Mouse (Mus musculus) heart, embryonic 10.5 days (tissue): ENCODE data around the gene Poc1b. TPM values are rescaled to one million over a fixed set of nuclear protein-coding genes. Genes with fewer than 3 reads are reported as not detected.
A peak's percentile ranks its signal among the peaks of the same experiment; 100 is the strongest.

Experiments
- DNase-seq: peaks from one replicate; pipeline ENCODE4 v3.0.0-alpha.2; 2017; ENCODE audit warnings: low spot score
- H3K27ac ChIP-seq: fragments of 300-500 bp; sonication (generic); 2 replicates; pipeline ENCODE4 v1.5.1; 2016; ENCODE audit warnings: mild to moderate bottlenecking
- H3K27me3 ChIP-seq: fragments of 300-500 bp; sonication (generic); 2 replicates; pipeline ENCODE4 v1.6.1; 2016; ENCODE audit warnings: mild to moderate bottlenecking; ENCODE audit not compliant: poor library complexity, insufficient read depth, severe bottlenecking
- H3K36me3 ChIP-seq: fragments of 300-500 bp; sonication (generic); 2 replicates; pipeline ENCODE4 v1.6.1; 2016; ENCODE audit warnings: mild to moderate bottlenecking, moderate library complexity
- H3K4me1 ChIP-seq: fragments of 300-500 bp; sonication (generic); 2 replicates; pipeline ENCODE4 v1.6.1; 2016; ENCODE audit warnings: mild to moderate bottlenecking
- H3K4me3 ChIP-seq: fragments of 300-500 bp; sonication (generic); 2 replicates; pipeline ENCODE4 v1.5.1; 2016; ENCODE audit warnings: mild to moderate bottlenecking, moderate library complexity
- H3K9me3 ChIP-seq: fragments of 300-500 bp; sonication (generic); 2 replicates; pipeline ENCODE4 v1.6.1; 2016; ENCODE audit warnings: mild to moderate bottlenecking, moderate library complexity
- WGBS: fragments of 180-500 bp; shearing (Covaris S2); methylation state at CpG from one replicate; pipeline ENCODE4 v1.1.7; 2016; 5-methylcytosine and 5-hydroxymethylcytosine counted together
- polyA plus RNA-seq: library from polyadenylated mRNA; unstranded; fragments of >200 nt; fragmentation: Nextera tagmentation; extraction: Ambion mirVana; gene quantifications from 2 replicates; pipeline ENCODE4 v1.2.1, GENCODE M21; 2016

Poc1b gene
- polyA plus RNA-seq, 1 experiment from 2014 or later: 16.2 TPM

DNA sequence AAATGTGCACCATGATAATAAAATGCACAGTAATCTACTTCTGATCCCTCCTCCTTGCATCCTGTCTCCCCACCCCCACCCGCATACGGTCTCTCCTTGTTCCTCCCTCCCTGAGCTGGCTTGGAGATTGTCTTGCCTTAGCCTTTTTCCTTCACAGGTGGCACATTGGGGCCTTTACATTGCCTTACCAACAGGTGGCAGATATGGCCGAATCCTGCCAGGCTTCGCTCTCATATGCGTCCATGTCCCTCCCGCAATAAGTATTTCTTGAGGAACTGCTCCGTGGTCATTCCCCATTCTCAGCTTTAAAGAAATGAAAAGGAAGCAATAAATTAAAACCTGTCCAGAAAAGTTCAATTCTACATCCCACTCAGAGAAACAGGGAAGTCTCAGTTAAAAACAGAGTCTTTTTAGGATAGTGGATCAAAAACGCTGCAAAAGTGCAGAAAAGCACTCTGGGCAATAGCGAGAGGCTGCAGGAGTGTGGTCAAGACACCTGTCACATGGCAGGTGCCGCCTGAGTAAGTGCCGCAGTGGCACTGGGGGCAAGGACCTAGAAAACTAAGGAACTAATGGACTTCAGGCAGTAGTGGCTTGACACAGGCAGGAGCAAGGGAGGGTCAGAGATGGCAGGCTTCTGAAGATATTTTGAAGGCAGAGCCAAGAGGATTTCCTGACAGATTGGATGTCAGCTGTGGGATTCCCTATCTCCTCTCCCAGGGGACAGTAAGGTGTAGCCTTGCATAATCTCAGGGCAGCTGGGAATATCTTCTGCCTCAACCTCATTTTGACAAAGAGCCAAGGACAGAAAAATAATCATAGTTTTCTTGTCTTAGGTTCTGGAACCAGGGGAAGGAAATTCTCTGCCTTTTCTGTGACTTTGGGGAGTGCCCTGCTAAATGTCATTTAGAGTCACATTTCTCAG is 62.3 kb downstream of the Poc1b start:
- Histone ChIP-seq H3K27ac (peak overlapping the region; percentile 36; the same call in 1 of the 2 replicates), H3K9me3 (no peaks in the 10 kb centered on the region), H3K27me3 (no peaks in the 10 kb centered on the region), H3K4me1 (peaks cover 38% of the 10 kb centered on the region), H3K4me3 (no peak overlapping the region), H3K36me3 (no peaks in the 10 kb centered on the region)
- DNase-seq: no peak
- 76% methylated on average over 11 of the region's 11 CpGs for WGBS

DNA sequence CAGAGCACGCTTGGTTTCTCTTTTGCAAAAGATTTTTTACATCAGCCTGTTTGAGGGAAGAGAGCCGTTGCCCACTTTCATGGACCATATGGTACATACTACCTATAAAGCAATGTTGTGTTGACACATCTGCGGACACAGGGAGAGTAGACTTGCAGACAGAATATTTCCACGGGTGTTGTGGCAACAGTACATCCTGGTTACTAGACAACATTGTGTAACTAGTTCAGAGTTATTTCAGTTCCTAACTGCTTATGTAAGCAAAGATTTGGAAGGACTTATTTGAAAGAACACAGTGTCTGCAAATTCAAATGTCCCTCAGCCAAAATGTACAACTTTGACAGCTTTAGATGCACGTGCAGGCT is 62.9 kb downstream of the Poc1b start:
- 65% methylated on average over 5 of the region's 5 CpGs for WGBS
- no peak overlapping the region for H3K27ac ChIP-seq
- H3K4me1 ChIP-seq: peaks cover 38% of the 10 kb centered on the region
- H3K4me3 ChIP-seq: no peak overlapping the region
- no peaks in the 10 kb centered on the region for H3K27me3 ChIP-seq
- no peaks in the 10 kb centered on the region for H3K36me3 ChIP-seq
- no peak for DNase-seq
- no peaks in the 10 kb centered on the region for H3K9me3 ChIP-seq

DNA sequence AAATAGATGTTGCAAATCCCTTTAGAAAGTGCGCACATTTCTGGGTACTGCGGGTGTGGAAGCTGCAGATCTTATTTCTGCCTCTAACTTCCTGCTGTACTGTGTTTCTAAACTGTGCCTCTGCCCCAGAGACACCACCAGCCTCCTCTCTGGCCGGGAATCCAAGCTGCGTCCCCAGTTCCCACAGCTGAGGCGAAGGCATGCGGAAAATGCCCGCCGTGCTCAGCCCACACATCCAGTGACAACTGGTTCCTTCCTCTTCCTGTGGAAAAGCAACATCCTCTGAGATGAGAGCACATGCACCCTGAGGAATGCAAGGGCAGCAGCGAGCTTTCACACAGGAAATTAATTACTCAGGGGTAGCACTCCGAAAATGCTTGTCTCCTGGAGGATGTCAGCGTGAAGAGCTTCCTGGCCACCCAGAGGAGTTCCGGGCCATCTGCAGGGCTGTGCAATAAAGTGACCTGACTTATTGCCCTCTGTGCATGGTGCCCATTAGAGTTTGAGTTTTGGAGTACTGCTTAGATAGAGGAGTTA is 65.2 kb downstream of the Poc1b start:
- Histone ChIP-seq H3K27me3 (no peaks in the 10 kb centered on the region), H3K4me3 (peak overlapping the region; percentile 42), H3K4me1 (peaks cover 25% of the 10 kb centered on the region), H3K36me3 (no peaks in the 10 kb centered on the region), H3K27ac (peak overlapping the region; percentile 85), H3K9me3 (no peaks in the 10 kb centered on the region)
- DNase-seq: peak; percentile 90
- 9% methylated on average over 12 of the region's 12 CpGs for WGBS

DNA sequence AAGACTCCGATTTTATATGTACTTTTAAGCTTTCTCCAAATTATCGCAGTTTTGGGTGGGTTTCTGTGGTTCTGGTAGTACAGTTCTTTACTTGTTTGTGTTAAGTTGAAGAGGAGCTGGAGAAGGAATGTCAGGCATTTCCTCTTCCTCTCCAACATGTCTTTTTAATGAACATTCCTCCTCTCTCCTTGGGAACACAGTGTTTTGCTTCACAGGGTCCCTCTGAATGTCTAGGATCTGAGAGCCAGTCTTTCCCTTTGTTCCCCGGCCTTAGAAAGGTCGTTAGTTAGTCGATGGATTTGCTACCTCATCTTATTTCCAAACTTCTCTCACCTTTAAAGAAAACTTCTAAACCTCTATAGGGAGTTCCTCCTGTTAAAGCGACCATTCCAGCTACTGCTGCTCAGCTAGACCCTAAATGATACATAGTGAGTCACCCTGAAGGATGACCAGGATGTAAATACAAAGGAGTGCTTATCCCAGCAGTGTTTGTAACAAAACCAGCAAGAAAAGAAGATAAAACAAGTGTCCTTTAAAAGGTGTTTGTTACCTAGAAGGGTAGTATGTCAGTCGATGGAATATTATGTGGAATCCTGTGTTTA is 66.2 kb downstream of the Poc1b start:
- Histone ChIP-seq H3K36me3 (no peaks in the 10 kb centered on the region), H3K4me3 (no peak overlapping the region), H3K27ac (peak overlapping the region; percentile 48; the same call in 1 of the 2 replicates), H3K27me3 (no peaks in the 10 kb centered on the region), H3K4me1 (peaks cover 25% of the 10 kb centered on the region), H3K9me3 (no peaks in the 10 kb centered on the region)
- 42% methylated on average over 7 of the region's 7 CpGs for WGBS
- peak; percentile 42 for DNase-seq

GRCm38 (mm10) chr10:99176911-99177310 is 70.1 kb downstream of the Poc1b start:
- Histone ChIP-seq H3K9me3 (no peaks in the 10 kb centered on the region), H3K36me3 (no peaks in the 10 kb centered on the region; the same call in 1 of the 2 replicates), H3K27ac (no peak overlapping the region), H3K4me3 (no peak overlapping the region), H3K27me3 (no peaks in the 10 kb centered on the region), H3K4me1 (peaks cover 11% of the 10 kb centered on the region)
- DNase-seq: no peak
- 79% methylated on average over 9 of the region's 9 CpGs for WGBS

GRCm38 (mm10) chr10:99178118-99178517 is 71.3 kb downstream of the Poc1b start:
- H3K27me3 ChIP-seq: no peaks in the 10 kb centered on the region
- no peak for DNase-seq
- 98% methylated on average over 2 of the region's 2 CpGs for WGBS
- no peak overlapping the region for H3K4me3 ChIP-seq
- no peaks in the 10 kb centered on the region for H3K9me3 ChIP-seq
- no peak overlapping the region for H3K27ac ChIP-seq
- H3K4me1 ChIP-seq: 0 out of 2 replicates have a peak, but pooled peaks cover 1% of the 10 kb centered on the region
- H3K36me3 ChIP-seq: no peaks in the 10 kb centered on the region; the same call in 1 of the 2 replicates

- Histone ChIP-seq H3K4me3 (no peak overlapping the region), H3K27ac (no peak overlapping the region), H3K9me3 (no peaks in the 10 kb centered on the region), H3K27me3 (no peaks in the 10 kb centered on the region), H3K36me3 (no peaks in the 10 kb centered on the region; the same call in 1 of the 2 replicates), H3K4me1 (no peaks in the 10 kb centered on the region)
- DNase-seq: no peak
- 87% methylated on average over 5 of the region's 5 CpGs for WGBS
These were observed 72.3 kb downstream of the Poc1b start for GRCm38 (mm10) chr10:99179122-99179521.

DNA sequence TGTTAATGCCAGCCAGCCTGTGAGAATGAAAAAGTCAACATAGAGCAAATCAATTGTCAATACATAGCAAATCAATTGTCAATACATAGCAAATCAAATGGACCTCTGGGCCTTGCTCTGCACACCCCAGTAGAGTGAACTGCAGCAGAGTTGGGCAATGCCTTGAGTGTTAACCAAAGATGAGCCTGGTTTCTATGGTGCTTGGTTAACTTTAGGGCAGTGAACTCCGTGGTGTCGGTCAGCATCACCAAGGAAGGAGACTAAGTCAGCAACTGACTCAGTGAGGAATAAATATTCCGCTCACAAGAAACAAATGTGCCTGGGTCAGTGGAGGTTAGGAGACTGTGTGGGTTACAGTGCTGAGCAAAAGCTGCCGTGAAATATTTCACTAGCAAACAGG is 72.7 kb downstream of the Poc1b start:
- Histone ChIP-seq H3K36me3 (no peaks in the 10 kb centered on the region; the same call in 1 of the 2 replicates), H3K4me3 (no peak overlapping the region), H3K9me3 (no peaks in the 10 kb centered on the region), H3K27ac (no peak overlapping the region), H3K27me3 (no peaks in the 10 kb centered on the region), H3K4me1 (no peaks in the 10 kb centered on the region)
- WGBS: 91% methylated on average over 4 of the region's 4 CpGs
- DNase-seq: no peak

DNA sequence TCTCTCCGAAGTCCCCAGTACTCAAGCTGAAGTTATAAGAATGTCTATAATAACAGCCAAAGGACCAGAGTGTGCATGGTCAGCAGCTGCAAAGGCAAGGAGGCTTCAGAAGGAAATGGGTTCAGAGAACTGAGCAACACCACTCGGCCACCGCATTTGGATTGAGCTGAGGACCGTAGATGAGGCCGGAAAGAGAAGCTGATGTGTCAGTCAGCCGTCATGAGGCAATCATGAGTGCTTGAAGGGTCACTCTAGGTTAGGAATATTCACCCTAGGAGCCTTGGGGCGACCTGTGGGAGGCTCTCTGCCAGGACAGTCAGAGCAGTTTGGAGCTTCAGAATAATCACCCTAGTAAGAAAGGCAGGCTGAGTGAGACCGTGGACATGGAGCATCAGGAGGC is 74.7 kb downstream of the Poc1b start:
- WGBS: 84% methylated on average over 8 of the region's 8 CpGs
- Histone ChIP-seq H3K36me3 (no peaks in the 10 kb centered on the region; the same call in 1 of the 2 replicates), H3K27ac (no peak overlapping the region), H3K4me1 (no peaks in the 10 kb centered on the region), H3K4me3 (no peak overlapping the region), H3K9me3 (no peaks in the 10 kb centered on the region), H3K27me3 (no peaks in the 10 kb centered on the region)
- no peak for DNase-seq

DNA sequence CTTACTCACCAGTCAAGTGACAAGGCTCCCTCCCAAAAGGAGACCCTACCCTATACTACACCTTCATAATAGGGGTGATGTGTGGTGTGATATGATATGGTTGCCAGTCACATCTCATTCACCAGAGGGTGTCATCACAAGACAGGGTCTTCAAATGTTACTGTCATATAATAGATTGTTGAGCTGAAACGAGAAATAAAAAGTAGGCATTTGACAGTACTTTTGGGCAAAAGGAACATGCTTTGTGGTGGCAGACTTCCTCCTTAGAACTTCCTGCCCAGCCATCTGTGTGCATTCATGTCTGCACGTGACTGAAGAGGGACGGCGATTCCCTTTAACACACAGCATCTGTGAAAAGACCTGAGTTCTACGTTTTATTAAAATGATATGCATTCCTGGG is 75.3 kb downstream of the Poc1b start:
- no peaks in the 10 kb centered on the region; the same call in 1 of the 2 replicates for H3K36me3 ChIP-seq
- no peaks in the 10 kb centered on the region for H3K9me3 ChIP-seq
- WGBS: 83% methylated on average over 5 of the region's 5 CpGs
- H3K27me3 ChIP-seq: no peaks in the 10 kb centered on the region
- H3K27ac ChIP-seq: no peak overlapping the region
- no peaks in the 10 kb centered on the region for H3K4me1 ChIP-seq
- no peak overlapping the region for H3K4me3 ChIP-seq
- no peak for DNase-seq

DNA sequence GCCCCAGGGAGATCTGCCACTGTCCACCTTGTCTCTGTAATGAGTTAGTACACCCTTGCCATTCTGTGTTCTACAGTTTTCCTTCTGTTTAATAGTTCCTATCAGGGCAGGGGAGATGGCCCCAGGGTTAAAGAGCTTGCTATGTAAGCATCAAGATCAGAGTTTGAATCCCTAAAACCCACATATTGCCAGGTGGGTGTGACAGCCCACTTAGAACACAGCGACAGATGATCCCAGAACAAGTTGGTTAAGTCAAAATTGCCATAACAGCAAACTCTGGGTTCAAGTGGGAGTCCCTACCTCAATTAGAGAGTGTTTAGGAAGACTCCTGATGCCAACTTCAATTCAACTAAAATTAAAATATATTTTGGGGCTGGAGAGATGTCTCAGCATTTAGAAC is 81.3 kb downstream of the Poc1b start:
- no peaks in the 10 kb centered on the region for H3K36me3 ChIP-seq
- 91% methylated on average over 1 of the region's 1 CpGs for WGBS
- DNase-seq: no peak
- no peaks in the 10 kb centered on the region for H3K27me3 ChIP-seq
- no peaks in the 10 kb centered on the region for H3K9me3 ChIP-seq
- no peak overlapping the region for H3K27ac ChIP-seq
- no peaks in the 10 kb centered on the region; the same call in 1 of the 2 replicates for H3K4me1 ChIP-seq
- no peak overlapping the region for H3K4me3 ChIP-seq

DNA sequence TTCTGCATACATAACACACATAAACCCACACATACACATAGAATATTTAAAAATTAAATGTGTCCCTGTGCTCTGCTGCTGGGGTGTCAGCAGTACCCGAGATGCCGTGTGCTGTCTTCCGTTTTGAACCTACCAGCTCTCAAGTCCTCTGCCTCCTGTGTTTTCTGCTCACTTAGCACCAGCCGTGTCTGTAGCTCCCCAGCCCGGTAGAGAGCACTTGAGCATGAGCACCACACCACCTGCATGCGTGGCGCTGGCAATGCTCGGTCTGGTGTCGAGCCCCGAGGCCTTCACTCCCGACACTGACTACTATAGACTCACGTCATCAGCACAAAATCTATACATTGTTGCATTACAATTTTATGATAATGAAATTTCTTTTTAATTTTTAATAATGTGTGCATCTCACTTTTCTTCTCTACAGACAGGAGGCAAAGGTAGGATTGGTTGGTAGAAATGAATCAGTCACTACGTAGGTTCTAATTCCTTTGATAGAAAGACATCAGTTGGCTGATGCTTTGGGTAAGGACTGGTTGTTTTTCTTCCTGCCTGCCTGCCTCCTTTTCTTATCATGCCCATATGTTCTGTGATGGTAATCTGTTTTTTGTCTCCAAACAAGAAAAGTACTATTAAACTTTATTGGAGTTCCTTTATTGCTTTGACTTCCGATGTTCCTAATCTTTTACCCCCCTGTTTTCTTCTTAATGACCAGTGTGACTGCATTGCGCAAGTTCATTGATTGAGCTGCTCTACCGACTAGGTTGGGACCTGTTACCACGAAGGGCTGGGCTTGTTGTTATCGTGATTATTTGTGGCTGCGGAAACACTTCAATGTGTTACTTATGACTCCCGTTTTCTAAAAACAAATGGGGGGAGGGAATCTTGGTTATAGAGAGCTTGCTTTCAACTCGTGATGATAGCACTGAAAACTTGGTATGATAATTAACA is 82.1 kb downstream of the Poc1b start:
- 82% methylated on average over 21 of the region's 21 CpGs for WGBS
- H3K4me3 ChIP-seq: no peak overlapping the region
- no peak for DNase-seq

More for the DNA sequence above, 82.1 kb downstream of the Poc1b start:
- no peak overlapping the region for H3K27ac ChIP-seq
- no peaks in the 10 kb centered on the region for H3K36me3 ChIP-seq
- H3K4me1 ChIP-seq: no peaks in the 10 kb centered on the region; the same call in 1 of the 2 replicates
- no peaks in the 10 kb centered on the region for H3K27me3 ChIP-seq
- no peaks in the 10 kb centered on the region for H3K9me3 ChIP-seq
